Mouse (Mus musculus): Measurements from ENCODE around the gene Pitpna. TPM values are rescaled to one million over a fixed set of nuclear protein-coding genes. Genes with fewer than 3 reads are reported as not detected.

Pitpna gene
- polyA plus RNA-seq (2012; rRNA removed) = 259 TPM in 2 replicates

DNA sequence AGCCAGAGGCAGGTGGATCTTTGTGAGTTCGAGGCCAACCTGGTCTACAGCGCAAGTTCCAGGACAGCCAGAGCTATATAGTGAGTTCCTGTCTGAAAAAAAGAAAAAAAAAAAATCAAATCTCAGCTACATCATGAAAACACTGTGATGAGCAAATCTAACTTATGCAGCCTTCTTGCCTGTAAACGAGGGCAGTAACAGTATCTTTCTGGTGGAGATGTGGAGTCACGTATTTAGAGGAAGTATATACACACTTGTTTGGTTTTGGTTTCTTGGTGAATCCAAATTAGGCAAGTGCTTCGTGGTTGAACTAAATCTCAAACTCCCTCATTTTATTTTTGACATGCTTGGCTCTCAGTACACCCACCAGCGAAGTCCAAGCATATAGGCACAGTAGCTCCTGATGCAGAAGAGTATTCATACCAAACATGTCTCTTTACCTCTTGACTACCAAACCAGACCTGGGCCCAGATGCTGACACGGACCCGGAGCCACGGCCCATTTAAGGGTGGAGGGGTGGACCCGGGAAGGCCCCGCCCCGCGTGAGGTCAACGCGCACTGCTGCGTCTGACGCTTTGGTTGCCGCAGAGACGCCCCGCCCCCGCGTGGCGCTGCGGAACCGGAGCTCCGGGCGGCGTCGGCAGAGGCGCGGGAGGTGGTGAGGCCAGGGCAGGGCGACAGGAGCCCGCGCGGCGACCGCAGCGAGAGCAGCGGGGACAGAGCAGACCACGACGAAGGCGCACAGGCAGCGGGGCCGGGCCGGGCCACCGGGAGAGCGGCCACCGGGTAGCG lies at the start of gene Pitpna:
TSS of gene Pitpna (plus strand) at position 605 of the 792 bp plus-strand sequence.
- peaks cover 15% of the 10 kb centered on the region for H3K4me1 ChIP-seq (ENCODE audit: control insufficient read depth, insufficient read depth, low read length)
- H3K27ac ChIP-seq (ENCODE audit: insufficient read depth, low read length) = peak within 1 kb of the TSS; percentile 78
- TF ChIP-seq POLR2A (IDR thresholded peaks at IDR 0.05; ENCODE audit: extremely low read depth, insufficient read depth, low read length) (peak; percentile 74; the same call in 1 of the 2 replicates), CTCF (IDR thresholded peaks at IDR 0.05; ENCODE audit: extremely low read depth, insufficient read depth, low read length) (no peak)
- peak within 1 kb of the TSS; percentile 80 for H3K4me3 ChIP-seq (ENCODE audit: insufficient read depth, low read length)

GRCm38 (mm10) chr11:75538184-75538969 lies 49.5 kb upstream of the Pitpna start:
- Histone ChIP-seq H3K4me1 (ENCODE audit: control insufficient read depth, insufficient read depth, low read length) (peaks cover 12% of the 10 kb centered on the region), H3K4me3 (ENCODE audit: insufficient read depth, low read length) (no peak overlapping the region), H3K27ac (ENCODE audit: insufficient read depth, low read length) (peak overlapping the region; percentile 95)
- no peak for TF ChIP-seq CTCF (IDR thresholded peaks at IDR 0.05; ENCODE audit: extremely low read depth, insufficient read depth, low read length)
- no peak for TF ChIP-seq POLR2A (IDR thresholded peaks at IDR 0.05; ENCODE audit: extremely low read depth, insufficient read depth, low read length)

GRCm38 (mm10) chr11:75538970-75539299 lies 49.0 kb upstream of the Pitpna start:
- peak overlapping the region; percentile 95; the same call in 1 of the 2 replicates for H3K27ac ChIP-seq (ENCODE audit: insufficient read depth, low read length)

GRCm38 (mm10) chr11:75540209-75540608 lies 47.7 kb upstream of the Pitpna start:
- no peak overlapping the region for H3K27ac ChIP-seq (ENCODE audit: insufficient read depth, low read length)

More at GRCm38 (mm10) chr11:75538970-75539299, 49.0 kb upstream of the Pitpna start:
- TF ChIP-seq CTCF (IDR thresholded peaks at IDR 0.05; ENCODE audit: extremely low read depth, insufficient read depth, low read length) (no peak), POLR2A (IDR thresholded peaks at IDR 0.05; ENCODE audit: extremely low read depth, insufficient read depth, low read length) (no peak)
- no peak overlapping the region for H3K4me3 ChIP-seq (ENCODE audit: insufficient read depth, low read length)
- peaks cover 11% of the 10 kb centered on the region for H3K4me1 ChIP-seq (ENCODE audit: control insufficient read depth, insufficient read depth, low read length)

DNA sequence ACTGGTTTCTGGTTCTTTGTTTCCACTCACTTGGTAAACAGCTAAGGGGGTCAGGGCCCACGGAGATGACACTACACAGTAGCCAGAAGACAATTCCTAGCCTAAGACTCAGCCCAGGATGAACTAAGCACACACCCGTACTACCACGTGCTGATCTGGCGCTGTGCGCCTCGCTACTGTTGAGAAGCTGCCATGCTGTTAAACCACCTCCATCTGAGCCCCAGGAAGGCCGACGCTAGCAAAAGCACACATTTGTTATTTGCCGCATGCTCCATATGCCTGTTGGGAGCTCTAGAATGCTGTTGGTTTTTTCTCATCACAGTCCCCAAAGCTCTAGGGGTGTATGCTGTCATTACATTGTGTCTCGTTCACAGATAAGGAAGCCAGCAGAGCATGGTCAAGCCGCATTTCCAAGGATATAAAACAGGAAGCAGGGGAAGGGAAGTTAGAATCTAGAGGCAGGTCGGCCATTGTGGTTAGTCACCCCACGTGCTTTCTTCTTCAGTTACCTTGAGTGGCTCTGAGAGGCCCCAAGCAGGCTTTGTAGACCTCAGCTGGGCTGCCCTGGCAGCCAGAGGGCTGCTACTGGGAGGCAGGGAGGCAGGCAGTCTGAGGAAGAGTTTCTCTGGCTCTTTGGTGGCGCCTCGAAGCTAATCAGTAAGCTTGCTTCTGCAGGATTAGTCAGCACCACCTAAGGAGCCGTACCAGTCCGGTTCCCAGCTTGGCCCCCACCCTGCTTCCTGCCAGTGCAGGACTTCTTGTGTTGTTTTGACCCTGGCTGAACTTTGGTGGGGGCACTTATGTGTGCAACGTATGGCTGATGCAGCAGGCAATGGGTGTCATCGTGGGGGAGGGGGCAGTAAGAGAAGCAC lies 47.0 kb upstream of the Pitpna start:
- TF ChIP-seq CTCF (IDR thresholded peaks at IDR 0.05; ENCODE audit: extremely low read depth, insufficient read depth, low read length) (no peak), POLR2A (IDR thresholded peaks at IDR 0.05; ENCODE audit: extremely low read depth, insufficient read depth, low read length) (no peak)
- Histone ChIP-seq H3K4me1 (ENCODE audit: control insufficient read depth, insufficient read depth, low read length) (peaks cover 11% of the 10 kb centered on the region), H3K27ac (ENCODE audit: insufficient read depth, low read length) (0 out of 2 replicates have a peak overlapping the region, but pooled peaks have one; percentile 2), H3K4me3 (ENCODE audit: insufficient read depth, low read length) (no peak overlapping the region)

More at GRCm38 (mm10) chr11:75540209-75540608, 47.7 kb upstream of the Pitpna start:
- Histone ChIP-seq H3K4me1 (ENCODE audit: control insufficient read depth, insufficient read depth, low read length) (peaks cover 12% of the 10 kb centered on the region), H3K4me3 (ENCODE audit: insufficient read depth, low read length) (no peak overlapping the region)
- no peak for TF ChIP-seq CTCF (IDR thresholded peaks at IDR 0.05; ENCODE audit: extremely low read depth, insufficient read depth, low read length)
- no peak for TF ChIP-seq POLR2A (IDR thresholded peaks at IDR 0.05; ENCODE audit: extremely low read depth, insufficient read depth, low read length)

- Histone ChIP-seq H3K4me3 (ENCODE audit: insufficient read depth, low read length) (no peak overlapping the region), H3K4me1 (ENCODE audit: control insufficient read depth, insufficient read depth, low read length) (peaks cover 5% of the 10 kb centered on the region; the same call in 1 of the 2 replicates), H3K27ac (ENCODE audit: insufficient read depth, low read length) (no peak overlapping the region)
- TF ChIP-seq POLR2A (IDR thresholded peaks at IDR 0.05; ENCODE audit: extremely low read depth, insufficient read depth, low read length) (no peak), CTCF (IDR thresholded peaks at IDR 0.05; ENCODE audit: extremely low read depth, insufficient read depth, low read length) (no peak)
These were observed 43.2 kb upstream of the Pitpna start for GRCm38 (mm10) chr11:75544713-75545112.

GRCm38 (mm10) chr11:75546057-75546456 lies 41.8 kb upstream of the Pitpna start:
- Histone ChIP-seq H3K4me1 (ENCODE audit: control insufficient read depth, insufficient read depth, low read length) (peaks cover 3% of the 10 kb centered on the region; the same call in 1 of the 2 replicates), H3K4me3 (ENCODE audit: insufficient read depth, low read length) (no peak overlapping the region), H3K27ac (ENCODE audit: insufficient read depth, low read length) (no peak overlapping the region)
- TF ChIP-seq POLR2A (IDR thresholded peaks at IDR 0.05; ENCODE audit: extremely low read depth, insufficient read depth, low read length) (no peak), CTCF (IDR thresholded peaks at IDR 0.05; ENCODE audit: extremely low read depth, insufficient read depth, low read length) (no peak)

DNA sequence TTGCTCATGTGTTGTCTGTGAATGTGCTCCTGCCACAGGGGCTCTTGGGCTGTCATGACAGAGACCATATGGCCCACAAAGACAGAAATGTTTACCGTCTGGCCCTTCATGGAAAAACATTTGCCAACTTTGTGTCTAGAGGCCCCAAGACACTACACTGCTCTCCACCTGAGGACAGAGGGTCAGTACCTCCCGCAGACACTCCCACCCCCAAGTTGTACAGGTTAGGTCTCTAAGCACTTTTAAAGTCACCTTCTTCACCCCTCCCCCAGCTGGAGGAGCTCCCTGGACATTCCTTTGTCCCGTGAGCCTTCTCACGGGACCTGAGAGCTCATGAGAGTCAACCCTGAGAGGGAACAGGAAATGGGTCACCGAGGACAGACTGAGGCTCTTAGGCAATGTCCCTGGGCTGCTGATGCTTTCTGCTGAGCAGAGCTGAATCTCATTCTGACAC lies 38.2 kb upstream of the Pitpna start:
- peaks cover 6% of the 10 kb centered on the region for H3K4me1 ChIP-seq (ENCODE audit: control insufficient read depth, insufficient read depth, low read length)
- no peak overlapping the region for H3K4me3 ChIP-seq (ENCODE audit: insufficient read depth, low read length)
- no peak overlapping the region for H3K27ac ChIP-seq (ENCODE audit: insufficient read depth, low read length)
- no peak for TF ChIP-seq CTCF (IDR thresholded peaks at IDR 0.05; ENCODE audit: extremely low read depth, insufficient read depth, low read length)

All from cortical plate, adult 2 months (tissue).